Mouse (Mus musculus) layer of hippocampus, adult 18-20 months (tissue): ENCODE results near the gene C1qtnf5. TPM values are rescaled to one million over a fixed set of nuclear protein-coding genes. Genes with fewer than 3 reads are reported as not detected.

ENCODE experiments used
- DNase-seq, 2 experiments: peaks; one replicate each; pipeline ENCODE4 v3.0.0; 2022; ENCODE audit warnings: low spot score in 2 of 2
- total RNA-seq, 2 experiments: library from RNA; stranded (reverse); gene quantifications; 2 replicates each; pipeline ENCODE4 v1.2.3; 2021

The C1qtnf5 gene
- total RNA-seq, 2 experiments from 2014 or later, result 16.9 to 21.2 TPM

DNA sequence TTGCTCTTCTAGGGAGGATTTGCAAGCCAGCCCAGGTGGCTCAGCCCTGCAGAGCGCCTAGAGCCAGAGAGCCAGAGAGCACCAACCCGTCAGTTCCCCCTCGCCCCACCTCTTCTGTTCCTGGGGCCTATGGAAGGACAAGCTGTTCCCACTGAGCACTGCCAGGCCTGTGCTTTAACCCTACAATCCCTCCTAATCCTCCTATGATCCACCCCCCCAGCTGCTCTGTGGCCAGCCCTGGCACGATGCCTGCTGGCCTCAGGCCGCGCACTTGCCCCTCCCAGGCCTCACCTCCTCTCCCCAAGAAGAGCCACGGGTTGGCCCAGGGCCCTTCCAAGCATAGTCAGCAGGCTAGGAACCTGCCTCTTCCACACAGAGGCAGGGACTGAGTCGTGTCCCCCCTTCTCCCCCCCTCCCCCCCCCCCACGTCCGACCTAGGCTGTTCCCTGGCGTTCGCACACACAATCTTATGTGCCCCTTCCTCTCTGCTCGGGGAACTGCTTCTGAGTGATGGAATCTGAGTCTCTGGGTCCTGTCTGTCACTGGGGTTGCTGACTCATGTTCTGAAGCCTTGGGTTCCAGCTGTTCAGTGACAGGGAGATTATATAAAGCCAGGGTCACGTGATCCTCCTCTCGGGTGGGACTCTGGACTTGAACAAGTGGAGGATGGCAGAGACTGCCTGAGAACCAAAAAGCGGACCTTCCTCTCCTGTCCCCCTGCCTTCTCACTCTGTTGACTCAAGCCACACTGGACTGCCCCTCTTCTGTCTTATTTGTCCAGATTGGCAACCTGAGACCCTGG lies 27.9 kb upstream of the C1qtnf5 start:
- DNase-seq, result peak in 1 of 2 experiments; percentile 73

GRCm38 (mm10) chr9:44079997-44080780 lies 26.9 kb upstream of the C1qtnf5 start:
- no peak for DNase-seq

GRCm38 (mm10) chr9:44080953-44081352 lies 26.1 kb upstream of the C1qtnf5 start:
- peak in 1 of 2 experiments; percentile 76 for DNase-seq

DNA sequence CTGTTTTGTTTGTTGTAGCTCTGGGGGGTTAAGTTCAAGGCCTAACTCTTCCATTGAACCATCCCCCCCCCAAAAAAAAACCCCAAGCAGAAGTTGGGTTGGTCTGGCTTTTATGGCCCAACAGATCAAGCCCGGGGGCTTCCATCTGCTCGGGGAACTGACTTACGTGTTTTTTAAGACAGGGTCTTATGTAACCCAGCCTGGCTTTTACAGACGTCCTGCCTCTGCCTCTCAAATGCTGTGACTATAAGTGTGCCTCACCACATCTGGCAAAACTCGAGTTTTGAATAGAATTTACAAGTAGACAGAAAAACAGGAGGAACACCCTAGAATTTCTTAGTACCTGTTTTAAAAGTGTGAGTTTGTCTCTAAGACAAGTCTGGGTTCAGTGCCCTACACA lies 25.5 kb upstream of the C1qtnf5 start:
- no peak for DNase-seq

GRCm38 (mm10) chr9:44082266-44082665 lies 24.8 kb upstream of the C1qtnf5 start:
- DNase-seq, result no peak

GRCm38 (mm10) chr9:44083392-44084121 lies 23.5 kb upstream of the C1qtnf5 start:
- peak in 1 of 2 experiments; percentile 79 for DNase-seq

DNA sequence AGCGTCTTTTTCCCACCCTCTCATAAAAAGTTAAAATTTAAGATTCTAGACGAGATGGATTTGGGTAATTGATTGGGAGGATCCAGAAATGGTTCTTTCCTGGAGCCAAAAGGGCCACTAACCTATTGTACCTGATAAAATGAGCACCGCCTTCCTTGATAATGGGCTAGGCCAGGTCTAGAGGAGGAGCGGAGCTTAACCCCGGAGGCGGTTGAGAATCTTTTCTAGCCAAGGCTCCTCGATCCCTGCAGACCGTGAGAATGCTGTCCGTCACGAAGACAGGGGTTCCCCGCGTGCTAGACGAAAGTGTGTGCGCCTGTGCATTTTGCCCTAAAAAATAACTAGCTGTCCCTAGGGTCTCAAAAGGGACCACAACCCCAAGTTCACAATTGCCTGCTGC lies 22.8 kb upstream of the C1qtnf5 start:
- no peak for DNase-seq

DNA sequence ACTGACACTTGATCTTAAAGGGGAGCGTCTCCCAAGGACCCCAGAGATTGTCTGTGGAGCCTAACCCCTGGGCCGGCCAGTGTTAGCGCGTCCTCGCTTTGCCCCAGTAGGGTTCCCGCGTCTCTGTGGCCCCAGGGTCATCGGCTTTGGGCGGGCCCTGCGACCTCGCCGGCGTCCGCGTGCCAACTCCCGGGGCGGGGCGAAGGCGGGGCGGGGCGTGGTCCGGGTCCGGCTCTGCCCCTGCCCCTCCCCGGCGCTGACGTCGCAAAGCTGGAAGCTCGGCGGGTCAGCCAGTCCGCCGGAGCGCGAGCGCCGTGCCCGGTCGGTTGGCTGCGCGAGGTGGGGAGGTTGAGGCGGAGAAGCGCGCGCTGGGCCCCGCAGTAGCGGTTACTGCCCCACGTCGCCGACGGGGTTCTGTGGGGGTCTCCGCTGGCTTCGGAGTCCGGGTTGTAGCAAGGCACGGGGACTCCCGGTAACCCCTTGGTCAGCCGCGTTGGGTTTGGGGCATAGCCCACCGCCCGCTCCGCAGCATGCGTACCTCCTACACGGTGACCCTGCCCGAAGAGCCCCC lies 22.3 kb upstream of the C1qtnf5 start:
- peak; percentile 86 to 90 for DNase-seq

DNA sequence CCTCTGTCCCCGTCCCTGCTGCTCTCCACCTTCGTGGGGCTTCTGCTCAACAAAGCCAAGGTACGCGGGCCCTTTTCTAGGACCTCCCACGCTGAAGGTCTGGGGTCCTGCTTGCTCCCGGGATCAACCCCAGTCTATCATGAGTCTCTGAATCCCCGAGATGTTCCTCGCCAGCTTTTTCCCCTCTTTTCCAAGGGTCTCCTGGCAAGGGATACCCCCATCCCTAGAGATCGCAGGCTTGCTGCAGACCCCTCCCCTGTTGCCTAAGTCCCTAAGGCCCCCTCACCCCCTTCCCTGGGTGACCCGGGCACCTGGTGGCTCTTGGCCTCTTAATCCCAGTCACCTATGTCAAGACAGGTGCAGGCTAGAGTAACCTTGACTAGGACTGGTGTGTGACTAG lies 21.8 kb upstream of the C1qtnf5 start:
- DNase-seq, result no peak

DNA sequence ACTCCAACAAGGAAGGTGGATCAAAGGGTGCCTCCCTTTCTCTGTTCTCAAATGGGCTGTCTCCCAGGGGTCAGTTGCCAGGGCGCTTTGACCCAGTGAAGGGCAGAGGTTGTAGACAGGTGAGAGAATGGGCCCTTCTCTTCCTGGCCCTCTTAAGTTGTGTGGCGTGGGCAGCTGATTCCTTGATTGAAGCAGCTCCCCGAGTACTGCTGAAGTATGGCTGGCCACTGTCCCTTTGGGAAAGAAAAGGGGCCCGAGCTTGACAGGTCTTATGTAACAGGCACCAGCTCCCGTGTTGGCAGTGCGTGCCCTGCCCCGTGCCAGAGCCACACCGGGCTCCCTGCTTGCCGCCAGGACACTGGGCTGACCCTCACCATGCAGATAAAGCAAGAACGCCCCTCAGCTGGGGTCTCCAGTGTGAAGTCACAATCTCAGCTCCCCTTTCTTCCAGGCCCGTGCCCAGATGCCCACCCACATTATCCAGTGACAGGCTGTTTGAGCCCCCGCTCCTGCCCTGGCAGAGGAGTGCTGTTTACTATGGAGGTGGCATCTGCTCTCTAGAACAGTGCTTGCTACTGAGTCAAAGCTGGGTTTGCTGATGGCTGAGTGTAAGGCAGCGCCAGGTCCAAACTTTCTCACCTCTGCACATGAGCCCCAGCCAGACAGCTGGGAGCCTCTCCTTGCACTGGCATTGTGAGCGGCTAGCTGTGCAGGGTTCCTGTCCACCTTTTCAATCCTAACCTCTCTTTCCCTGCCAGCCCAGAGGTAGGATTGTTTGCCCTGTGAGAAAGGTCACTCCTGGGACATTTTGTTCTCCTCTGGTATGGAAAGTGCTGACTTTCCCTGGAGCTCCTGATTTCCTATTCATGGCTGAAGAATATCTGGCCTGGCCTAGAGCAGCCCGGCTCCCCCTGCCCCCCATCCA lies 21.0 kb upstream of the C1qtnf5 start:
- DNase-seq, result peak; percentile 70 to 87

DNA sequence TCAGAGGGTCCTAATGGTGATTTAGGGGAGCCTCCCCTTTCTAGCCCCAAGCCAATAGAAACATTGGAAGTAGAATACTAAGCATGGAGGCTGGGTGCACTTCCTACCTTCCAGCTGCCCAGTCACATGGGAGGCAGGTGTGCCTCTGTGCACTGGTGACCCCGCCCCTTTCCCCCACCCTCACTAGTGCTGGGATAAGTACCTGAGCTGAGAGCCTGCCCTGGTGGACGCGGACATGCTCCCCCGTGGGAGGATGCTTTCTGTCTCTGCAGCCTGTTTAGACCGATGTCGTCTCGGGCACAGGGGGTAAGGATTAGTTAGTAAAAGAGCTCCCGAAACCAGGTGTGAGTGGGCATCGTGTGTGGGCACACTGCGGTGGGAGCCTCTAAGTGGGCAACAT lies 20.1 kb upstream of the C1qtnf5 start:
- no peak for DNase-seq

DNA sequence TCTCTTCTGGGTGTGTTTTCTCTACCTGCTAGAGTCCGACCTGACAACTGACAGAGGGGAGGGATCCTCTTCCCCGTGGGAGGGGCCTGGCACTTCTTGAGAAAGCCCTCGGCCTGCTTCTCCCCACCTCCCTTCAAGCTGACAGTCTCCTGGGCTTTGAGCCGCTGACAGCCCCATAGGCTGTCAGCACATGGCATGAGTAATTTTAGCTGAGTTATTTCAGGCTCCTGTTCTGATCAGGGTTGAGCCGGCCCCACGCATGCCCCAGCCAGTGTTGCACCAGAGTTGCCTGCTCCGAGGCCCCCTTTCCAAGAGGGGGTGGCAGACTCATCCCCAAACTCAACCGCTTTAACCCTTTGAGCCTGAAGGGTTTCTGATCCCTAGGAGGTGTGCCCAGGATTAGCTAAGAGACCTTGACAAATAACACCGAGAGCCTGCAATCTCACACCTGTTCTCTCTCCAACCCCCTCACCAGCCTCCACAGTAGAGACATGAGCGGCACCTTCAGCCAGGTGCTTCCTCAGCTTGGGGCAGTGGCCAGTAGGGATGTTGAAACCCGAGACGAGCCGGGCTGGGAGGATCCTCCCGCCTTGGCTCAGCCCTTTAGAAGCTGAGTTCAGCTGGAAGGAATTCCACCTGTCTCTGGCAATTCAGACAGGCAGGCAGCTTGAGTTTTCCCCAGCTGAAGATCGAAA lies 19.1 kb upstream of the C1qtnf5 start:
- peak in 1 of 2 experiments; percentile 78 for DNase-seq

DNA sequence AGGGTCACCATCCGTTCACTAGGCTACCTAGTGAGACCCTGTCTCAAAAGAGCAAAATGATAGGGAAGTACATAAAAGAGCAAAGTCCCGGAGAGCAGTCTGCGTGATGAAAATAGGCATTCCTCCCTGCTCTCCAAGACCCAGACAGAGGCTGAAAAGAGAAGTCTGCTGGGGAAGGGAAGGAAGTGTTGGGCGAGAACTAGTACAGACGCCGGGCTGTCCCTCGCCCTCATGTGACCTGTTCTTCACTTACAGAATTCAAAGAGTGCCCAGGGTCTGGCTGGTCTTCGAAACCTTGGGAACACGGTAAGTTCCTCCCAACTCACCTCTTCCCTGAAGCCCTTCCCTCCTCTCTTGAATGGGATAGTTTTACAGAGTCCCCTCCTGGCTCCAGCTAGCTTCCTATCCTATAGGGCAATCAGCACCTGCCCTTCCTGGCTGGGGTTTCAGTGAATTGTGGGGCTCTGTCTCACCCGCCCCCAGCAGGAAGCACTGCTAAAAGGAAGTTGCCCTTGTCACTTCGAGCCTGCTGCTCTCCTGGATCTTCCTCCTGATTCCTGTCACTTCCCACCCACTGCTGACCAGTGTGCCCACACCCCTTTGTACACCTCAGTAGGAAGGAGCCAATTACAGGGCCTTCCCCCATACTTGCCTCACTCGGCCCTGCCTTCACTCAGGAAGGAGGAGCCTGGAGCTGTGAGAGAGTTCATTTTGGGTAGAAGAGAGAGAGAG lies 18.0 kb upstream of the C1qtnf5 start:
- DNase-seq, result no peak

DNA sequence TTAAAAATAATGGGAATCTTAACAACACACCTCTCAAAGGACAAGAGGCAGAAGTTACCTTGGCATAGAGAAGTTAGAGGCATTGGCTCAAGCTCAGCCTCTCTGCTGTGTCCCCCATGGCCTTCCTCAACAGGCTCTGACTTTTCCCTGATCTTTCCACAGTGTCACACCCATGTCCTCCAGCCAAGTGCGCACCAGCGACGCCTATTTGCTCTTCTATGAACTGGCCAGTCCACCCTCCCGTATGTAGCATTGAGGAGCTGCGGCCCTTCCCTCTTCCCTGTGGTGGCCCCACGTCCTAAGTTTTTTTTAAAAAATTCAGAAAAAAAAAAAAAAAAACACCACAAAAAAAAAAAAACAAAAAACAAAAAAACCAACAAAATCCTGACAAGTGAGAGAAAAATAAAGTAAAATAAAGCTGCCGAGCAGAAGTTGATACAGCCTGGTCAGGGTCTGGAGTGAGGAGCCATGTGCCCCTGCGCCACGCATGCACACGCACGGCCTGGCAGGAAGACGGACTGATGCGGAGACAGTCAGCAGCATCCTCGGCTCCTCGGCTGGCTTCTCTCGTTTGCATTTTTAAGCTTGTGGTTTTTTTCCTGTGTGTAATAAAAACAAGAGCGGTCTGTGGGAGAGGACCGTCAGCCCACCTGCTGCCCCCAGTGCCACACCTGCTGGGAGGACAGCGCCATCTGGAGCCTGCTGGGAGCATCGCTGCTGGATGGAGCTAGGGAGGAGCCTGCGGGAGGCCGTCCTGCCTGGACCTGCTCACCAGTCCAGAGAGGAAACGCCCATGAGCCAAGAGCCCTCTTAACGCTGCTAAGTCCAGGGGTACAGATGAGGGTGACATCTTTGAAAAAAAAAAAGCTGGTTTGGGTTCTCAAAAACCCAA lies 13.2 kb upstream of the C1qtnf5 start:
- DNase-seq, result peak; percentile 78 to 87

- DNase-seq, result no peak
Measured at GRCm38 (mm10) chr9:44094737-44095136, 12.3 kb upstream of the C1qtnf5 start.

- no peak for DNase-seq
Measured at GRCm38 (mm10) chr9:44095781-44096180, 11.3 kb upstream of the C1qtnf5 start.

GRCm38 (mm10) chr9:44096536-44096935 lies 10.5 kb upstream of the C1qtnf5 start:
- peak in 1 of 2 experiments; percentile 83 for DNase-seq

DNA sequence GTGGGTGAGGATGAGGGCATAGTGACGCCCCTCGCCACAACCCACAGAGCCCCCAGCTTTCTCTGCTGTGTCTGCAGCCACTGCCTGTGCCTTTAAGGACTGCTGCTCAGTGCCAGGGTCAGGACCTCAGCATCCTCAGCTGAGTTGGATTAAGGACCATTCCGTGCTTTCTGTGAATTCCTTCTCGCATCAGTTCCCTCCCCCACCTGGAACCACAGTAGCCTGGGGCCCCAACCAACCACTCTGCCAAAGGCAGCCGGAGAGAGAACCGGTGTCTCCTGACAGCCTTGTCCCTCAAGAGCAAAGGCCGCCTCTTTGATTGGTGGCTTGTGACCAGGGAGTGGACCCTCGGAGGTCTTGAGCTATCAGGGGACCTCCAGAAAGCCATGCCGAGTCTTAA lies 5.6 kb upstream of the C1qtnf5 start, which contains the start of gene Mfrp:
Gene Mfrp (plus strand): TSS at position 240 of the 400 bp plus-strand sequence.
- no peak for DNase-seq
